Mouse (Mus musculus): ENCODE data around the gene Fam189b.

DNA sequence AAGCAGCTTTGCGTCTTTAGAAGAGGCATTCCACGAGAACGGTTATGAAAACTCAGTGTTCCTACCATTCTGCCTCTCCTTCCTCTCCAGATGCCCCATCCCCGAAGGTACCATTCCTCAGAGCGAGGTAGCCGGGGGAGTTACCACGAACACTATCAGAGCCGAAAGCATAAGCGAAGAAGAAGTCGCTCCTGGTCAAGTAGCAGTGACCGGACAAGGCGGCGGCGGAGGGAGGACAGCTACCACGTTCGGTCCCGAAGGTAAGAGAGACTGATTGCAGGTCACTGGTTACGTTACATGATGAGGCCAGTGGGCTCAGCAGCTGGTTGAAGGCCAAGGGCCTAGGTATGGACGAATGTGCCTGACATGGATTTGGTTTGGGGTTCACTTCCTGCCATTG lies 16.0 kb upstream of the Fam189b start:
- TF ChIP-seq CTCF (IDR thresholded peaks at IDR 0.05) (no peak), EP300 (IDR thresholded peaks at IDR 0.05; ENCODE audit: insufficient read depth, low read depth, low read length) (no peak)
